Mouse (Mus musculus): ENCODE data around the gene Emc3.
A peak's percentile ranks its signal among the peaks of the same experiment; 100 is the strongest.

Gene Emc3

GRCm38 (mm10) chr6:113495071-113495675 lies 36.3 kb downstream of the Emc3 start:
- DNase-seq (ENCODE audit: low read depth in 1 of 2, low spot score in 2 of 2): no peak

GRCm38 (mm10) chr6:113494258-113494788 lies 37.1 kb downstream of the Emc3 start:
- DNase-seq (ENCODE audit: low read depth in 1 of 2, low spot score in 2 of 2): peak; percentile 53 to 80

GRCm38 (mm10) chr6:113492101-113492864 lies 39.2 kb downstream of the Emc3 start:
- no peak for DNase-seq (ENCODE audit: low read depth in 1 of 2, low spot score in 2 of 2)

GRCm38 (mm10) chr6:113489410-113489809 lies 42.0 kb downstream of the Emc3 start:
- DNase-seq (ENCODE audit: low read depth in 1 of 2, low spot score in 2 of 2): no peak

GRCm38 (mm10) chr6:113487125-113487576 lies 44.3 kb downstream of the Emc3 start:
- DNase-seq (ENCODE audit: low read depth in 1 of 2, low spot score in 2 of 2): no peak

GRCm38 (mm10) chr6:113483729-113484128 lies 47.7 kb downstream of the Emc3 start:
- DNase-seq (ENCODE audit: low read depth in 1 of 2, low spot score in 2 of 2): no peak

- peak; percentile 82 to 83 for DNase-seq (ENCODE audit: low read depth in 1 of 2, low spot score in 2 of 2)
These were observed 48.3 kb downstream of the Emc3 start, which contains the start of gene Creld1 for GRCm38 (mm10) chr6:113483100-113483615. Gene Creld1, plus strand, starts transcription at chr6:113483297.

GRCm38 (mm10) chr6:113482477-113483099 lies 48.9 kb downstream of the Emc3 start:
- no peak for DNase-seq (ENCODE audit: low read depth in 1 of 2, low spot score in 2 of 2)

GRCm38 (mm10) chr6:113480555-113481373 lies 50.7 kb downstream of the Emc3 start:
- no peak for DNase-seq (ENCODE audit: low read depth in 1 of 2, low spot score in 2 of 2)

- DNase-seq (ENCODE audit: low read depth in 1 of 2, low spot score in 2 of 2): no peak
These were observed 52.5 kb downstream of the Emc3 start for GRCm38 (mm10) chr6:113478906-113479305.

- DNase-seq (ENCODE audit: low read depth in 1 of 2, low spot score in 2 of 2): no peak
These were observed 54.1 kb downstream of the Emc3 start for GRCm38 (mm10) chr6:113477353-113477752.

- DNase-seq (ENCODE audit: low read depth in 1 of 2, low spot score in 2 of 2): no peak
These were observed 57.7 kb downstream of the Emc3 start for GRCm38 (mm10) chr6:113473715-113474114.

- no peak for DNase-seq (ENCODE audit: low read depth in 1 of 2, low spot score in 2 of 2)
These were observed 58.2 kb downstream of the Emc3 start for GRCm38 (mm10) chr6:113473246-113473645.

- DNase-seq (ENCODE audit: low read depth in 1 of 2, low spot score in 2 of 2): no peak
These were observed 59.4 kb downstream of the Emc3 start for GRCm38 (mm10) chr6:113472061-113472460.

- no peak for DNase-seq (ENCODE audit: low read depth in 1 of 2, low spot score in 2 of 2)
These were observed 60.0 kb downstream of the Emc3 start, which contains the start of gene Il17rc for GRCm38 (mm10) chr6:113471297-113471936. Gene Il17rc, plus strand, starts transcription at chr6:113471427.

- peak in 1 of 2 experiments; percentile 50 for DNase-seq (ENCODE audit: low read depth in 1 of 2, low spot score in 2 of 2)
These were observed 62.0 kb downstream of the Emc3 start for GRCm38 (mm10) chr6:113469432-113469831.

- peak; percentile 47 to 63 for DNase-seq (ENCODE audit: low read depth in 1 of 2, low spot score in 2 of 2)
These were observed 62.4 kb downstream of the Emc3 start for GRCm38 (mm10) chr6:113469021-113469420.

GRCm38 (mm10) chr6:113468512-113468911 lies 62.9 kb downstream of the Emc3 start:
- DNase-seq (ENCODE audit: low read depth in 1 of 2, low spot score in 2 of 2): no peak

- no peak for DNase-seq (ENCODE audit: low read depth in 1 of 2, low spot score in 2 of 2)
These were observed 65.8 kb downstream of the Emc3 start for GRCm38 (mm10) chr6:113465602-113466001.
